Mouse (Mus musculus): ENCODE results near the gene Arhgef17. TPM values are rescaled to one million over a fixed set of nuclear protein-coding genes. Genes with fewer than 3 reads are reported as not detected.

Arhgef17 gene
- polyA plus RNA-seq, 1 experiment, result 59.0 TPM

GRCm38 (mm10) chr7:100894057-100894832 is 37.7 kb downstream of the Arhgef17 start:
- peak overlapping the region; percentile 54 for H3K4me3 ChIP-seq (replicated peaks; ENCODE audit: extremely low read depth, low read depth, low read length)
- TF ChIP-seq POLR2A (IDR thresholded peaks at IDR 0.05; ENCODE audit: borderline replicate concordance, extremely low read depth, low read depth, low read length) (no peak), CTCF (IDR thresholded peaks at IDR 0.05; ENCODE audit: insufficient read depth, low read length) (no peak)
- peaks cover 2% of the 10 kb centered on the region for H3K4me1 ChIP-seq (ENCODE audit: control insufficient read depth, insufficient read depth, low read length)
- 10% methylated on average over 53 of the region's 53 CpGs for WGBS
- DNase-seq, result no peak

DNA sequence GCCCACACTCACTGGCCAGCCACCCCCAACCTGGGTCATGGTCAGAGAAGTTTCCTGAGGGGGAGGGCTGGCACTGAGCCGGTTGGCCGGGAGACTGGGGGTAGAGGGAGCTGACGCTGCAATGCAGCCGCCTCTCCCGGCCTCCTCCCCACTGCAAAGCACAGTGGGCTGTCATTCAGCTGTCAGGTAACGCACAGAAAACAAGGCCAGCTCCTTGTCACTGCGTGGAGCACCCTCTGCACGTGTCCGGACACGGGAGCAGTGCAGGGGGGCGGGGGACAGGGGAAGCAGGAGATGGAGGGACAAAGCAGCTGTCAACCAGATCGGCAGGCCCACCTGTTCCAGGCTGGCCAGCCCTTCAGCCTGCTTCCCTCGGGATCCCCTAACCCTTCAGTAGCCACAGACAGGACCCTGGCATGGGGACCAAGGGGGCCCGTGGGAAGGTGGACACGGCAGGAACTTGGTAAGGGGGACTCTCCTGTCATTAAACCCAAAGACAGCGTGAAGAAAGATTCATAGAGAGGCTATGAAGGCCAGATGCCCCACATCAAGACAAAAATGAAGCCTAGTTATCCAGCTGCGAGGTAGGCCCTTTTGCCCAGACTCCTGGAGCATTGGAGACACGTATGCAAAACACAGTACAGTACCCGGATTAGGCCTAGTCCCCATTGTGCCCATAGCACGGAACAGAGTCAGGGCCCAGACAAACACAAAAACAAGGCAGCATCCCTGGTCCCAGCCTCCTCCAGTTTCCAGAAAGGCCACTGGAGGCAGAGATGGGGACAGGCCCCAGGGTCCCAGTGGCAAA is 38.5 kb downstream of the Arhgef17 start:
- 60% methylated on average over 20 of the region's 20 CpGs for WGBS
- TF ChIP-seq POLR2A (IDR thresholded peaks at IDR 0.05; ENCODE audit: borderline replicate concordance, extremely low read depth, low read depth, low read length) (no peak), CTCF (IDR thresholded peaks at IDR 0.05; ENCODE audit: insufficient read depth, low read length) (no peak)
- Histone ChIP-seq H3K4me1 (ENCODE audit: control insufficient read depth, insufficient read depth, low read length) (peaks cover 2% of the 10 kb centered on the region), H3K4me3 (replicated peaks; ENCODE audit: extremely low read depth, low read depth, low read length) (no peak overlapping the region)
- no peak for DNase-seq

DNA sequence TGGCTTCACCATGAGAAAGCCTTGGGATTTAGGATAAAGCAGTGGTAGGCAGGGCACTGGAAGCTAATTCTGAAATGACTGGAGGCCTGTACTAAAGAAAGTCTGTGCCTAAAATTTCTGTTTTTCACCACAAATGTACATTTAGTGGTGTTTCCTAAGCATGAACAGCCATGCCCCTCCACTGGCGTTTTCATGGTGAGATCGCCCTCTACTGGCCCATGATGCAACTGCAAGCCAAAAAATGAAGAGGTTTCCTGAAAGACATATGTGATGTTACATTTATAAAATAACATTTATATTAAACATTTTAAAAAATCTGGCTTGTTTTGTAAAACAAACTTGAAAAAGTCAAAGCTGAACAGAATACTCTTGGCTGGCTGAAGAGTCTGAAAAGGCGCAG is 45.4 kb downstream of the Arhgef17 start:
- peak; percentile 57 for DNase-seq
- Histone ChIP-seq H3K4me1 (ENCODE audit: control insufficient read depth, insufficient read depth, low read length) (no peaks in the 10 kb centered on the region), H3K4me3 (replicated peaks; ENCODE audit: extremely low read depth, low read depth, low read length) (no peak overlapping the region)
- TF ChIP-seq CTCF (IDR thresholded peaks at IDR 0.05; ENCODE audit: insufficient read depth, low read length), result peak; percentile 85
- no peak for TF ChIP-seq POLR2A (IDR thresholded peaks at IDR 0.05; ENCODE audit: borderline replicate concordance, extremely low read depth, low read depth, low read length)
- 28% methylated on average over 3 of the region's 3 CpGs for WGBS

DNA sequence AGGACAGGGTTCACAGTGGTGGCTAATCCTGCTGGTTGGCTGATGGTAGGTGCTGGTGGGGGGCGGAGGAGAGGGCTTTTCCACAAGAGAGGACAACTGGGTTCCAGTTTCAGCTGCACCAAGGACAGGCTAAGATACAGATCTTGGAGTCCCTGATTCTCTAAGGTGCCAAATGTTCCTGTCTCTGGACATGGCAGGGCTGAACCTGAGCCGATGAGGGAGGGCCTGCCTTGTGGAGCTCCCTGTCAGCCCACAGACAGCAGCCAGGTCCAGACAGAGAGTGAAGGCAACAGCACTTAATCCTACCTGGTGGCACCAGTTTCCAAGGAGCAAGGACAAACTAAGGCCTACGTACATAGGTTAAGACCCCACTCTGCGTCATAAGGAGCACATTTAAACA is 47.4 kb downstream of the Arhgef17 start:
- WGBS, result 92% methylated on average over 4 of the region's 4 CpGs
- H3K4me1 ChIP-seq (ENCODE audit: control insufficient read depth, insufficient read depth, low read length), result no peaks in the 10 kb centered on the region
- no peak for TF ChIP-seq CTCF (IDR thresholded peaks at IDR 0.05; ENCODE audit: insufficient read depth, low read length)
- no peak for DNase-seq
- no peak overlapping the region for H3K4me3 ChIP-seq (replicated peaks; ENCODE audit: extremely low read depth, low read depth, low read length)

GRCm38 (mm10) chr7:100881950-100882349 is 50.0 kb downstream of the Arhgef17 start:
- no peaks in the 10 kb centered on the region for H3K4me1 ChIP-seq (ENCODE audit: control insufficient read depth, insufficient read depth, low read length)
- DNase-seq, result no peak
- TF ChIP-seq POLR2A (IDR thresholded peaks at IDR 0.05; ENCODE audit: borderline replicate concordance, extremely low read depth, low read depth, low read length) (no peak), CTCF (IDR thresholded peaks at IDR 0.05; ENCODE audit: insufficient read depth, low read length) (no peak)
- no peak overlapping the region for H3K4me3 ChIP-seq (replicated peaks; ENCODE audit: extremely low read depth, low read depth, low read length)
- 81% methylated on average over 4 of the region's 4 CpGs for WGBS

DNA sequence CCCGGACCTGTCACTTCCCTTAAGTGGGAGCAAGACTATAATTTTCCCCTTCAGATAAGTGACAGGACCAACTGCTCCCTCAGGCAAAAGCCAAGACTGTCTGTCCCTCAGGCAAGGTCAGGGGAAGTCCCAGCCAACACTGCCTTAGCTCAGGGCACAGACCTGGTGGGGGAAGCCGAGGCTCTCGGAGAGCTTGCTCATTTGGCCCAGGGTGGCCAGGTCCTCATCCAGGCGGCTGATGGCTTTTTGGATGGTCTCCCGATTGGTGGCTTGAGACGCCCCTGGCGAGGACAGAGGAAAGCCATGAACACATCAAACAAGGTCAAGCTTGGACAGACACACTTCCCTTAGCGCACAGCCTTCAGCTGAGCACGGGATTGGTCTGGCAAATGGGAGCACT is 50.4 kb downstream of the Arhgef17 start:
- DNase-seq, result no peak
- H3K4me1 ChIP-seq (ENCODE audit: control insufficient read depth, insufficient read depth, low read length), result no peaks in the 10 kb centered on the region
- no peak overlapping the region for H3K4me3 ChIP-seq (replicated peaks; ENCODE audit: extremely low read depth, low read depth, low read length)
- 79% methylated on average over 9 of the region's 9 CpGs for WGBS
- TF ChIP-seq CTCF (IDR thresholded peaks at IDR 0.05; ENCODE audit: insufficient read depth, low read length) (no peak), POLR2A (IDR thresholded peaks at IDR 0.05; ENCODE audit: borderline replicate concordance, extremely low read depth, low read depth, low read length) (no peak)

- Histone ChIP-seq H3K4me3 (replicated peaks; ENCODE audit: extremely low read depth, low read depth, low read length) (no peak overlapping the region), H3K4me1 (ENCODE audit: control insufficient read depth, insufficient read depth, low read length) (no peaks in the 10 kb centered on the region; the same call in 1 of the 2 replicates)
- DNase-seq, result peak; percentile 66
- no peak for TF ChIP-seq POLR2A (IDR thresholded peaks at IDR 0.05; ENCODE audit: borderline replicate concordance, extremely low read depth, low read depth, low read length)
- TF ChIP-seq CTCF (IDR thresholded peaks at IDR 0.05; ENCODE audit: insufficient read depth, low read length), result no peak
- 27% methylated on average over 20 of the region's 20 CpGs for WGBS
Observed at GRCm38 (mm10) chr7:100879595-100879994, 52.3 kb downstream of the Arhgef17 start.

DNA sequence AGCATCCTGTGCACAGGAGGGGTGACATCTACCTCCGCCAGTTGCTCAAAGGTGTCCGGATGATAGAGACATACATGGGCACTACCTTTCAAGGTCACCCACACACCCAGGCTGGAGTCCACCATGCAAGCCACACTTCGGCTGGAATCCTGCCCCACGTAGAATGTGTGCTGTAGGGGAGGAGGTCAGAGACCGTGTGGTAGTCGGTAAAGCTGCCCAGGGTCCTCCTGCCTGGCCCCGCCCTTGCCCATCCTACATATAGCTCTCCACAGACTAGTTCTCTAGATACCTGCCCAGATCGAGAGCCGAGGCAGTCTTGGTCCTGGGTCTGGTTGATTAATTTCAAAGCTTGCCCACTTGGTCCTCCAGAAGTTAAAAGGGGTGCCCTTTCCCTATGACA is 55.1 kb downstream of the Arhgef17 start:
- no peak for TF ChIP-seq POLR2A (IDR thresholded peaks at IDR 0.05; ENCODE audit: borderline replicate concordance, extremely low read depth, low read depth, low read length)
- no peak for TF ChIP-seq CTCF (IDR thresholded peaks at IDR 0.05; ENCODE audit: insufficient read depth, low read length)
- DNase-seq, result no peak
- WGBS, result 79% methylated on average over 9 of the region's 9 CpGs
- Histone ChIP-seq H3K4me3 (replicated peaks; ENCODE audit: extremely low read depth, low read depth, low read length) (no peak overlapping the region), H3K4me1 (ENCODE audit: control insufficient read depth, insufficient read depth, low read length) (no peaks in the 10 kb centered on the region; the same call in 1 of the 2 replicates)

DNA sequence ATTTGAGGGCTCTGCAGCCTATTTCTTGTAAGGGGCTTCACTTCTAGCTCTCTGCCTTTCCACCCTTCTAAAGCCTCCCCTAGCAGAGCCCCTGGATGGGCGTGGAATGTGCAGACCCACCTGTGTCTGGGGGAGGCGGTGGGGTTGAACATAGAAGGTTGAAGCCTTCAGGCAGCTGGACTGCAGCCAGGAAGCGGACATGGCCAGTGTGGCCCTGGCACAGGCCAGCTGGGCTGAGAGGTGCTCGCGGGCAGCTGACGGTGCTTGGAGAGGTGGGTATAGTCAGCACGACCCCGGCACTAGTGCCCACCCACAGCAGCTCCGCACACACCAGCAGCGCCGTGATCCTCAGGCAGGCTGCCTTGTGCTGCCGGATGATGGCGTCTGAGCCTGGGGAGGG is 55.6 kb downstream of the Arhgef17 start:
- DNase-seq, result no peak
- TF ChIP-seq POLR2A (IDR thresholded peaks at IDR 0.05; ENCODE audit: borderline replicate concordance, extremely low read depth, low read depth, low read length) (no peak), CTCF (IDR thresholded peaks at IDR 0.05; ENCODE audit: insufficient read depth, low read length) (no peak)
- Histone ChIP-seq H3K4me3 (replicated peaks; ENCODE audit: extremely low read depth, low read depth, low read length) (no peak overlapping the region), H3K4me1 (ENCODE audit: control insufficient read depth, insufficient read depth, low read length) (no peaks in the 10 kb centered on the region; the same call in 1 of the 2 replicates)
- 65% methylated on average over 13 of the region's 13 CpGs for WGBS
